Mouse (Mus musculus): ENCODE data around the gene Pnliprp1. TPM values are rescaled to one million over a fixed set of nuclear protein-coding genes. Genes with fewer than 3 reads are reported as not detected.

Gene Pnliprp1
- polyA plus RNA-seq (2014; fragmentation: Nextera tagmentation; extraction: Ambion mirVana): 0.67 and 0.69 TPM in 2 replicates

DNA sequence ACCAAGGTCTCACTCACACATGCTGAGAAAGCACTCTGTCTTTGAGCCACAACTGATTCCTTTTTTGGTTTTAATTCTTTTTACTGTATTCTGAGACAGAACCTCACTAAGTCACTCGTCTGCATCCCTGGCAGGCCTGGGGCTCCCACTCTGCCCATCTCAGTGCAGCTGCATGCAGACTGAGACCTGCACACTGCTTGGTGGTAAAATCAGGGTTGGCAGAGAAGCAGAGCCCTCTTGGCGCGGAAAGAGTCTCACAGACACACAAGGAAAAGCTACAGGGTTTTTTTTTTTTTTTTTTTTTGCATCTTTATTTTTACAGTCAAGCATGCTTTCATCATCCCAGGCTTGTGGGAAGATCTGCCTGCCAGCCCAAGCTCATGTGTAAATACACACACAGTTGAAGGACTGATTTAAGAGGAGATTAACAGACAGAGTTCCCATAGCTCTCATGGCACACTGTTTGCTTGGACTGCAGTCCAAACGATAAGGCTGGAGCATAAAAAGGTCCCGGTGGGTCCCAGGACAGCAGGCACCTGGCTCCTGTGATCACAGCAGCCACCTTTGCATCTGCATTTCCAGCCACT, at the start of gene Pnliprp1:
TSS of gene Pnliprp1 (plus strand) at position 443 of the 587 bp plus-strand sequence.
- 58% methylated on average over 5 of the region's 5 CpGs for WGBS
- Histone ChIP-seq H3K4me2 (ENCODE audit: low read length) (no peak within 1 kb of the TSS), H3K9ac (ENCODE audit: low read length) (no peak within 1 kb of the TSS), H3K4me1 (ENCODE audit: control insufficient read depth, insufficient read depth, low read length) (no peaks in the 10 kb centered on the region), H3K27me3 (replicated peaks; ENCODE audit: control insufficient read depth, insufficient read depth, low read length) (no peaks in the 10 kb centered on the region), H3K27ac (ENCODE audit: low read depth, low read length) (no peak within 1 kb of the TSS; the same call in 1 of the 2 replicates), H3K36me3 (ENCODE audit: control insufficient read depth, insufficient read depth, low read length) (no peaks in the 10 kb centered on the region), H3K9me3 (replicated peaks; ENCODE audit: control insufficient read depth, low read length) (no peaks in the 10 kb centered on the region), H3K4me3 (ENCODE audit: low read depth, low read length) (no peak within 1 kb of the TSS)
- DNase-seq (ENCODE audit: low spot score): peak; percentile 48
- ATAC-seq: no peak; the same call in 1 of the 2 replicates

DNA sequence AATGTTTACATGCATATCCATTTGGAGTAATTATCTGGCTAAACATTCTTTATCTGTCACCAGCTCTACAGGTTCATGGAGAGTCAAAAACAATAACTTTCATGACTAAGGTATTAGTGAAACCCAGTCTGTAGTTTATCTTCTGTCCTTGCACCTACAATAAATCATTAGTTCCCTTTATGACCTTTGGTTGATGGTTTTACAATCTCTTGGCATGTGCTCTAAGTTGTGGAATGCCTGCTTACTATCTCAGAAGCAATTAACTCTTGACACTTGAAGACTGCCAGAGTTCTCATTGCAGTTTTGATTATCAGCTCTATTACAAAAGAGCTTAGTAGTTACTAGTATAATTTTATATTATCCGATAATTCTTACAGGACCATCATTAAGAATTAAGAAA, 39.8 kb upstream of the Pnliprp1 start:
- Histone ChIP-seq H3K4me2 (ENCODE audit: low read length) (no peak overlapping the region), H3K9ac (ENCODE audit: low read length) (no peak overlapping the region), H3K4me1 (ENCODE audit: control insufficient read depth, insufficient read depth, low read length) (no peaks in the 10 kb centered on the region), H3K4me3 (ENCODE audit: low read depth, low read length) (no peak overlapping the region), H3K36me3 (ENCODE audit: control insufficient read depth, insufficient read depth, low read length) (no peaks in the 10 kb centered on the region), H3K9me3 (replicated peaks; ENCODE audit: control insufficient read depth, low read length) (no peaks in the 10 kb centered on the region), H3K27me3 (replicated peaks; ENCODE audit: control insufficient read depth, insufficient read depth, low read length) (no peaks in the 10 kb centered on the region), H3K27ac (ENCODE audit: low read depth, low read length) (no peak overlapping the region)
- DNase-seq (ENCODE audit: low spot score) (no peak), ATAC-seq (no peak)
- 94% methylated on average over 1 of the region's 1 CpGs for WGBS

DNA sequence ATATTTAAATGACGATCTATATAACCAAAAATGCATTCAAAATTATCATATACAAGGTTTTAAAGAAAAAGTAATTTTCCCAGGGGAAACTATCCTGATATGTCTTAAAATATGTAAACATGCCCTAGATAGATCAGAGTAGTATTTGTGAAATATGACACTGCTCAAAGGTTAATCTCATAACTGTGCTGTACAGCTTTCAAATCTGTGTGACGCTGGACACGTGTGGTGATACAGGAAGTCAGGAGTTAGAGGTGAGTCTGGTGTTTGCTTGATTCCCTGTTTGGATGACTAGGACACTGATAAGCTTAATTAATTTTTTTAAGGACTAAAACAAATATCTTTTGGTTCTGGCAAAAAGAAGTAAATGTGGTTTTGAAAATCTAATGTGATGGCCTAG, 33.4 kb upstream of the Pnliprp1 start:
- Histone ChIP-seq H3K27me3 (replicated peaks; ENCODE audit: control insufficient read depth, insufficient read depth, low read length) (no peaks in the 10 kb centered on the region), H3K36me3 (ENCODE audit: control insufficient read depth, insufficient read depth, low read length) (no peaks in the 10 kb centered on the region), H3K4me2 (ENCODE audit: low read length) (no peak overlapping the region), H3K27ac (ENCODE audit: low read depth, low read length) (no peak overlapping the region), H3K4me3 (ENCODE audit: low read depth, low read length) (no peak overlapping the region), H3K9ac (ENCODE audit: low read length) (no peak overlapping the region), H3K9me3 (replicated peaks; ENCODE audit: control insufficient read depth, low read length) (no peaks in the 10 kb centered on the region), H3K4me1 (ENCODE audit: control insufficient read depth, insufficient read depth, low read length) (no peaks in the 10 kb centered on the region)
- ATAC-seq: no peak
- no peak for DNase-seq (ENCODE audit: low spot score)
- WGBS: 90% methylated on average over 3 of the region's 3 CpGs

DNA sequence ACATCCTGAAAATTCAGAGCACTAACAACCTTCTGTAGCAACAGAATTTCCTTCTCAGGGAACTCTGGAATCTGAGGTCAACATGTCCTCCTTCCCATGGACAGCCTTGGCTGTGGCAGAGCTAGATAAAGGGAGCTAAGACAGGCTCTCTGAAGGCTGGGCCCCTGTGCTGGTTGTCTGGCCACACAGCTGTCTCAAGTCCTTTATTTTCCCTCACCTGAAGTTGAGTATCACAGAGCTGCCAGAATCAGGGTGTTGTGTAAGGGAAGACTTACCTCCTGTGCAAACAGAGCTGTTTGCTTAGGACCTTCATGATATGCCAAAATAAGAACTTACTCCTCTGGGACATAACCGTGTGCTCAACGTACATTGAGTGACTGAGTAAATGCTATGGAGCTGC, 32.5 kb upstream of the Pnliprp1 start:
- Histone ChIP-seq H3K9me3 (replicated peaks; ENCODE audit: control insufficient read depth, low read length) (no peaks in the 10 kb centered on the region), H3K27me3 (replicated peaks; ENCODE audit: control insufficient read depth, insufficient read depth, low read length) (no peaks in the 10 kb centered on the region), H3K4me1 (ENCODE audit: control insufficient read depth, insufficient read depth, low read length) (no peaks in the 10 kb centered on the region), H3K4me3 (ENCODE audit: low read depth, low read length) (no peak overlapping the region), H3K4me2 (ENCODE audit: low read length) (no peak overlapping the region), H3K27ac (ENCODE audit: low read depth, low read length) (no peak overlapping the region), H3K9ac (ENCODE audit: low read length) (no peak overlapping the region), H3K36me3 (ENCODE audit: control insufficient read depth, insufficient read depth, low read length) (no peaks in the 10 kb centered on the region)
- no peak for DNase-seq (ENCODE audit: low spot score)
- no peak for ATAC-seq
- WGBS: 85% methylated on average over 2 of the region's 2 CpGs

DNA sequence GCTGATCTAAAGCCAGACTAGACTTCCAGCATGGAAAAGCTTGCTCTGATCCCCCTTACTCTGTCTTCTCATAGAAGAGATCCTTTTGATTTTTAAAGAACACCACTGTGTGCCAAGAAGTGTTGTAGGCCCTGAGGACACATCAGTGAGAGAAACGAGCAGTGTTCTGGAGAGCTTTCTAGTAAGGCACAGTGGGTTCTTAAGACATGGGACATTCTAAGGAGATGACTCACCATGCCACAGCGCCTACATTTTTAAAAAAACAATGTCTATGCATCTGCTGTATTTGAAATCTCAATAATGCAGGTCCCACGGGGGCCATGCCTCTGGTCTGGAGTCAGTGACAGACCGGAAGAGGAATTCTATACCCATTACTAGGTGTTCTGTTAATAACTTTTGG, 24.1 kb upstream of the Pnliprp1 start:
- no peaks in the 10 kb centered on the region for H3K27me3 ChIP-seq (replicated peaks; ENCODE audit: control insufficient read depth, insufficient read depth, low read length)
- DNase-seq (ENCODE audit: low spot score) (no peak), ATAC-seq (no peak)
- no peaks in the 10 kb centered on the region for H3K4me1 ChIP-seq (ENCODE audit: control insufficient read depth, insufficient read depth, low read length)
- no peak overlapping the region for H3K27ac ChIP-seq (ENCODE audit: low read depth, low read length)
- H3K36me3 ChIP-seq (ENCODE audit: control insufficient read depth, insufficient read depth, low read length): no peaks in the 10 kb centered on the region
- H3K4me3 ChIP-seq (ENCODE audit: low read depth, low read length): no peak overlapping the region
- no peaks in the 10 kb centered on the region for H3K9me3 ChIP-seq (replicated peaks; ENCODE audit: control insufficient read depth, low read length)
- H3K4me2 ChIP-seq (ENCODE audit: low read length): no peak overlapping the region
- WGBS: 82% methylated on average over 4 of the region's 4 CpGs
- no peak overlapping the region for H3K9ac ChIP-seq (ENCODE audit: low read length)

DNA sequence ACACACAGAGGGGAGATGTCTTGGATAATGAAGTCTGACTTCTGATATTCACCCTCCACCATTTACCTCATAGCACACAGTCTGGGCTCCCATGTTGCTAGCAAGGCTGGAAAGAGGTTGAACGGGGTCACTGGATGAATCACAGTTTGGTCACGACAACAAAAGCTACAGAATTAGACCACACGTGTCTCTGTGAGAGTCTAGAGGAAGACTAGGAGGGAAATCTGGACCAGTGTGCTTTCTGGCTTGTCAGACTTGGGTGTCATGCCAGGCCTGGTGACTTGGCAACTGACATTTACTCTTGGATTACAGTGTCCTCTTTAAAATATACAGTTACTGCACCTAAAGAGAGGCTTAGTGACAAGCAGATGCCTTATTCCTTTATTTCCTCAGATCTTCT, 20.1 kb upstream of the Pnliprp1 start:
- no peaks in the 10 kb centered on the region for H3K36me3 ChIP-seq (ENCODE audit: control insufficient read depth, insufficient read depth, low read length)
- H3K4me2 ChIP-seq (ENCODE audit: low read length): no peak overlapping the region
- no peaks in the 10 kb centered on the region for H3K9me3 ChIP-seq (replicated peaks; ENCODE audit: control insufficient read depth, low read length)
- no peak for DNase-seq (ENCODE audit: low spot score)
- no peaks in the 10 kb centered on the region for H3K27me3 ChIP-seq (replicated peaks; ENCODE audit: control insufficient read depth, insufficient read depth, low read length)
- no peaks in the 10 kb centered on the region for H3K4me1 ChIP-seq (ENCODE audit: control insufficient read depth, insufficient read depth, low read length)
- H3K4me3 ChIP-seq (ENCODE audit: low read depth, low read length): no peak overlapping the region
- ATAC-seq: no peak
- no peak overlapping the region for H3K9ac ChIP-seq (ENCODE audit: low read length)
- WGBS: 68% methylated on average over 3 of the region's 3 CpGs
- H3K27ac ChIP-seq (ENCODE audit: low read depth, low read length): no peak overlapping the region

DNA sequence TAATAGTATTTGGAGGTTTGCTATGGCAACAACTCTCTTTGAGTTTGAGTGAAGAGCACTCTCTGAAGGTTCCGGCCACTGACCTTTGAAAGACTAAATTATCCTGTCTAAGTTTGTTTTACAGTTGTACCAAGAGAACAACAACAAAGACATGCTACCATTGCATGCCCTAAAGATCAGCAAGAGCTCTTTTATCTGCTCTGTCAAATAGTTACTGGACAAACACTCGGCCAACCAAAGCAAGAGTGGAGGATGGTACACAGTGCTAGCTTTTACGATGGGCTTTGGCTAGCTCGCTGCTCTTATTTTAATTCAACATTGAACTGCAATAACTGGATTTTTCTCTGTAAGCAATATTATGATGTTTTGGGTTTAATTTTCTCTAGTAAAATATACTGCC, 10.8 kb upstream of the Pnliprp1 start:
- WGBS: 86% methylated on average over 4 of the region's 4 CpGs
- no peaks in the 10 kb centered on the region for H3K27me3 ChIP-seq (replicated peaks; ENCODE audit: control insufficient read depth, insufficient read depth, low read length)
- H3K4me3 ChIP-seq (ENCODE audit: low read depth, low read length): no peak overlapping the region
- no peaks in the 10 kb centered on the region for H3K9me3 ChIP-seq (replicated peaks; ENCODE audit: control insufficient read depth, low read length)
- no peak for ATAC-seq
- H3K4me1 ChIP-seq (ENCODE audit: control insufficient read depth, insufficient read depth, low read length): no peaks in the 10 kb centered on the region
- H3K9ac ChIP-seq (ENCODE audit: low read length): no peak overlapping the region
- no peak for DNase-seq (ENCODE audit: low spot score)
- no peak overlapping the region for H3K4me2 ChIP-seq (ENCODE audit: low read length)
- no peaks in the 10 kb centered on the region for H3K36me3 ChIP-seq (ENCODE audit: control insufficient read depth, insufficient read depth, low read length)
- H3K27ac ChIP-seq (ENCODE audit: low read depth, low read length): no peak overlapping the region

DNA sequence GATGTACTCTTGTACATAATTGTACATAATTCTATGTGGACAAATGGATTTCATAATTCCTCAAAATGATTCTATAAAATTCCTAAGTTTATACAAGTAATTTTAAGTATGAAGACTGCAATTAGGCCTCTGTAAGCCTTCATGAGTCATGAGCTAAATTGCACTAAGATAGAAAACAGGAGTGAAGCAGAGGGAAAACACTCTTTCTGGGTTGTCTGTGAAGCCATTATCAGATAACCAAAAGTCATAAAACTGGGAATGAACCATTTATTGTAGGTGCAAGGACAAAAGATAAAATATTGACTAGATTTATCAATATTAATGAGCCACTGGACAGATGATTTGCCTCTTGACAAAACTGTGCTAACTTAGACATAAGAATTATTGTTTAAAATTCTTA, 8.2 kb upstream of the Pnliprp1 start:
- Histone ChIP-seq H3K27ac (ENCODE audit: low read depth, low read length) (no peak overlapping the region), H3K4me2 (ENCODE audit: low read length) (no peak overlapping the region), H3K4me3 (ENCODE audit: low read depth, low read length) (no peak overlapping the region), H3K27me3 (replicated peaks; ENCODE audit: control insufficient read depth, insufficient read depth, low read length) (no peaks in the 10 kb centered on the region), H3K36me3 (ENCODE audit: control insufficient read depth, insufficient read depth, low read length) (no peaks in the 10 kb centered on the region), H3K4me1 (ENCODE audit: control insufficient read depth, insufficient read depth, low read length) (no peaks in the 10 kb centered on the region), H3K9me3 (replicated peaks; ENCODE audit: control insufficient read depth, low read length) (no peaks in the 10 kb centered on the region), H3K9ac (ENCODE audit: low read length) (no peak overlapping the region)
- DNase-seq (ENCODE audit: low spot score) (no peak), ATAC-seq (no peak)

DNA sequence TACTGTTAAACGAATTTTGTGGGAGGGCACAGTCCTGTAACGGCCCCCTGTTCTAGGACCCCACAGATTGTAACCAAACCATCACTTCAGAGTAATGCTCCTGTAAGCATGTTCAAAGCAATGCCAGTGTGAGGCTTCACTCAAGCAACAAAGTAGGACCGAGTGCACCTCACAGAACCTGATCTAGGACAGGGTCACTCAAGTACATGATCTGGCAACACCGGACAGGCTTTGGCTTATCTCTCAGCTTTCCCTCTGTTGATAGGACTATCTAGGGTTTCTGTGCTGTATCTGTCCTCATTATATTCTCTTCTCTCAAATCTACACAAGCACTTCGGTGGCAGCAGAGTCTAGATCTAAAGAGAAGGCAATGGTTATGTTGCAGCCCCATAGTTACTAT, 2.1 kb upstream of the Pnliprp1 start:
- Histone ChIP-seq H3K4me1 (ENCODE audit: control insufficient read depth, insufficient read depth, low read length) (no peaks in the 10 kb centered on the region), H3K36me3 (ENCODE audit: control insufficient read depth, insufficient read depth, low read length) (no peaks in the 10 kb centered on the region), H3K27me3 (replicated peaks; ENCODE audit: control insufficient read depth, insufficient read depth, low read length) (no peaks in the 10 kb centered on the region), H3K4me3 (ENCODE audit: low read depth, low read length) (no peak overlapping the region), H3K9me3 (replicated peaks; ENCODE audit: control insufficient read depth, low read length) (no peaks in the 10 kb centered on the region), H3K9ac (ENCODE audit: low read length) (no peak overlapping the region), H3K4me2 (ENCODE audit: low read length) (no peak overlapping the region), H3K27ac (ENCODE audit: low read depth, low read length) (no peak overlapping the region)
- WGBS: 88% methylated on average over 5 of the region's 5 CpGs
- DNase-seq (ENCODE audit: low spot score): no peak
- no peak for ATAC-seq
